Mouse (Mus musculus): ENCODE data around the gene Asb11.

Asb11 gene

GRCm38 (mm10) chrX:164436709-164437108 is at the start of gene Asb11:
Gene Asb11, plus strand, starts transcription at chrX:164436994.
- DNase-seq (ENCODE audit: low read depth, low spot score) = no peak

- no peak for DNase-seq (ENCODE audit: low read depth, low spot score)
These were observed 42.7 kb upstream of the Asb11 start for GRCm38 (mm10) chrX:164394091-164394490.

- no peak for DNase-seq (ENCODE audit: low read depth, low spot score)
These were observed 38.3 kb upstream of the Asb11 start for GRCm38 (mm10) chrX:164398456-164398855.

- no peak for DNase-seq (ENCODE audit: low read depth, low spot score)
These were observed 31.6 kb upstream of the Asb11 start for GRCm38 (mm10) chrX:164405080-164405649.

GRCm38 (mm10) chrX:164406133-164407022 is 30.4 kb upstream of the Asb11 start:
- DNase-seq (ENCODE audit: low read depth, low spot score) = no peak

- DNase-seq (ENCODE audit: low read depth, low spot score) = no peak
These were observed 28.4 kb upstream of the Asb11 start for GRCm38 (mm10) chrX:164408301-164408927.

- DNase-seq (ENCODE audit: low read depth, low spot score) = no peak
These were observed 26.2 kb upstream of the Asb11 start for GRCm38 (mm10) chrX:164410562-164410961.

- no peak for DNase-seq (ENCODE audit: low read depth, low spot score)
These were observed 20.0 kb upstream of the Asb11 start for GRCm38 (mm10) chrX:164416803-164417202.

- DNase-seq (ENCODE audit: low read depth, low spot score) = no peak
These were observed 18.8 kb upstream of the Asb11 start for GRCm38 (mm10) chrX:164418008-164418407.

GRCm38 (mm10) chrX:164419471-164419939 is 17.3 kb upstream of the Asb11 start, which contains the start of gene Piga:
Gene Piga, plus strand, starts transcription at chrX:164419787.
- peak; percentile 80 for DNase-seq (ENCODE audit: low read depth, low spot score)

GRCm38 (mm10) chrX:164419955-164420354 is 16.8 kb upstream of the Asb11 start:
- no peak for DNase-seq (ENCODE audit: low read depth, low spot score)

- DNase-seq (ENCODE audit: low read depth, low spot score) = no peak
These were observed 16.3 kb upstream of the Asb11 start for GRCm38 (mm10) chrX:164420518-164420917.

GRCm38 (mm10) chrX:164424821-164425220 is 12.0 kb upstream of the Asb11 start:
- no peak for DNase-seq (ENCODE audit: low read depth, low spot score)

GRCm38 (mm10) chrX:164427295-164427694 is 9.5 kb upstream of the Asb11 start:
- no peak for DNase-seq (ENCODE audit: low read depth, low spot score)

- no peak for DNase-seq (ENCODE audit: low read depth, low spot score)
These were observed 8.6 kb upstream of the Asb11 start for GRCm38 (mm10) chrX:164428224-164428623.

- DNase-seq (ENCODE audit: low read depth, low spot score) = no peak
These were observed 6.2 kb upstream of the Asb11 start for GRCm38 (mm10) chrX:164430621-164431020.

- DNase-seq (ENCODE audit: low read depth, low spot score) = no peak
These were observed 5.7 kb upstream of the Asb11 start for GRCm38 (mm10) chrX:164431133-164431532.

- DNase-seq (ENCODE audit: low read depth, low spot score) = no peak
These were observed 5.3 kb upstream of the Asb11 start for GRCm38 (mm10) chrX:164431541-164431940.

GRCm38 (mm10) chrX:164432682-164433081 is 4.1 kb upstream of the Asb11 start:
- DNase-seq (ENCODE audit: low read depth, low spot score) = no peak

GRCm38 (mm10) chrX:164439462-164439861 is 2.7 kb downstream of the Asb11 start:
- no peak for DNase-seq (ENCODE audit: low read depth, low spot score)

- DNase-seq (ENCODE audit: low read depth, low spot score) = no peak
These were observed 3.3 kb downstream of the Asb11 start for GRCm38 (mm10) chrX:164440140-164440539.

- no peak for DNase-seq (ENCODE audit: low read depth, low spot score)
These were observed 3.9 kb downstream of the Asb11 start for GRCm38 (mm10) chrX:164440703-164441102.
